ENCODE assay signal across 26 mouse cellular contexts in the genomic region with DNA sequence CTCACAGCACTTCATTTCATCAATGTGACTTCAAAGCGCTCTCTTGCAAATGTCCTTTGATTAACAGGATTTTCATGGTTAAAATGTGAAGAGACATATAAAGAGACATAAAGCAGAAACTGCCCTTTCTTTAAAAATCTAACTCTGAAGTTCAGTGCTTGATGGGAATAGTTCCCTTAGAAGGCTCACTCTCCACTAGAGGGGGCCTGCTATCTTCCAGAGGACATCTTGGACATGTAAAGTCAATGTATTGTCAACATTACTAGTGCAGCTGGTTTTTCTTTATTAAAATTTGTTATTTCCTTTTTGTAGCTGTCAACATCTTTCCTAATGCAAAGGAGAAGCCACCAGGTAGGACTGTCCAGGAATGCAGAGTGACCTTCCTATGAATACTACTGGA. TPM values are rescaled to one million over a fixed set of nuclear protein-coding genes. Genes with fewer than 3 reads are reported as not detected.
A peak's percentile ranks its signal among the peaks of the same experiment; 100 is the strongest.
DNase-seq lines count a peak whose midpoint lies in the region; ATAC-seq and TF ChIP-seq lines count a peak whose summit lies in the region.
"Had no signal": no experiment of that assay in that cellular context is flagged by ENCODE, and none has a peak within 500 bp of the region (broad histone marks: within the 10 kb centered on the region; RNA-seq: fewer than 3 reads in every experiment).

No protein-coding gene starts in this region.

- no peaks in the 10 kb centered on the region for H3K36me3 ChIP-seq in kidney, postnatal 0 days (ENCODE audit: insufficient read depth, low read length)
- H3K36me3 ChIP-seq: embryonic facial prominence, embryonic 12.5 days; midbrain, embryonic 15.5 days had no signal

- H3K27ac ChIP-seq in kidney, postnatal 0 days: no peak overlapping the region
- H3K27ac ChIP-seq: embryonic facial prominence, embryonic 12.5 days; hindbrain, embryonic 14.5 days; midbrain, embryonic 15.5 days had no signal

- 96% methylated on average over 1 of the region's 1 CpGs for WGBS in kidney, postnatal 0 days

- H3K9me3 ChIP-seq in kidney, postnatal 0 days (replicated peaks; ENCODE audit: low read length): no peaks in the 10 kb centered on the region
- H3K9me3 ChIP-seq: embryonic facial prominence, embryonic 12.5 days; G1E; midbrain, embryonic 15.5 days had no signal

- peak; percentile 60 for TF ChIP-seq CTCF in kidney, postnatal 0 days (IDR thresholded peaks at IDR 0.05; ENCODE audit: low read depth)

- no peaks in the 10 kb centered on the region for H3K27me3 ChIP-seq in kidney, postnatal 0 days (ENCODE audit: insufficient read depth, low read length)
- H3K27me3 ChIP-seq: embryonic facial prominence, embryonic 12.5 days; midbrain, embryonic 15.5 days had no signal

- no peak for ATAC-seq in kidney, postnatal 0 days (replicated peaks; ENCODE audit: low FRiP score, low read depth)
- no peak for ATAC-seq in megakaryocyte progenitor cell, adult 5-6 weeks (replicated peaks; ENCODE audit: poor library complexity)
- ATAC-seq: forebrain, embryonic 16.5 days; midbrain, embryonic 15.5 days had no signal

- no peak overlapping the region for H3K4me2 ChIP-seq in kidney, postnatal 0 days (ENCODE audit: low read length)
- H3K4me2 ChIP-seq: embryonic facial prominence, embryonic 12.5 days; hindbrain, embryonic 14.5 days; midbrain, embryonic 15.5 days had no signal

- H3K9ac ChIP-seq in kidney, postnatal 0 days (ENCODE audit: low read depth, low read length): no peak overlapping the region
- H3K9ac ChIP-seq: embryonic facial prominence, embryonic 12.5 days; hindbrain, embryonic 14.5 days; midbrain, embryonic 15.5 days had no signal

- H3K4me3 ChIP-seq in kidney, postnatal 0 days (replicated peaks; ENCODE audit: low read depth, low read length): no peak overlapping the region
- H3K4me3 ChIP-seq: embryonic facial prominence, embryonic 12.5 days; midbrain, embryonic 15.5 days had no signal

- no peaks in the 10 kb centered on the region for H3K4me1 ChIP-seq in kidney, postnatal 0 days (replicated peaks; ENCODE audit: insufficient read depth, low read length)
- H3K4me1 ChIP-seq: embryonic facial prominence, embryonic 12.5 days; midbrain, embryonic 15.5 days had no signal

- DNase-seq in adrenal gland, postnatal 14 days: peak; percentile 8
- no peak for DNase-seq in adrenal gland, adult 8-10 months
- DNase-seq in kidney, postnatal 0 days (ENCODE audit: low spot score): peak; percentile 44
- no peak for DNase-seq in kidney, adult 11 months
- DNase-seq in 3T3-L1 (ENCODE audit: low read depth, low spot score) (peak; percentile 73), NIH3T3 (ENCODE audit: low read depth) (peak; percentile 75)
- DNase-seq in thymus, postnatal 14 days: no peak
- DNase-seq: adrenal gland, postnatal 25 days; cerebellum, adult 8-10 months; gastrocnemius, postnatal 10 days; heart, postnatal 10 days; kidney, adult 2 months; liver; thymus, postnatal 25 days had no signal

RNA-seq across cellular contexts. Expression of a gene that starts 38.3 kb away (rescaled TPM):
- not detected in 2 replicates for total RNA-seq in adrenal gland, postnatal 14 days (2021)
- under 1 TPM in 2 of 4 experiments, not detected in 2; 0.12 to 0.18 TPM for total RNA-seq in adrenal gland, adult 8-10 months (2022)
- polyA plus RNA-seq in kidney, postnatal 0 days (2015; fragmentation: Nextera tagmentation; extraction: Ambion mirVana): not detected in 2 replicates
- total RNA-seq in megakaryocyte progenitor cell, adult 5-6 weeks (2015): not detected in 2 replicates
- total RNA-seq in megakaryocyte progenitor cell, adult 5-6 weeks (2017): not detected in 2 replicates
- total RNA-seq: adrenal gland, postnatal 25 days; common myeloid progenitor, adult 5-6 weeks; G1E; gastrocnemius, postnatal 10 days; heart, adult 8-10 months; heart, postnatal 10 days; layer of hippocampus, postnatal 25 days; megakaryocyte, adult 5-6 weeks had no signal
- polyA plus RNA-seq: embryonic facial prominence, embryonic 12.5 days; forebrain, embryonic 16.5 days; hindbrain, embryonic 14.5 days; midbrain, embryonic 15.5 days; neural tube, embryonic 11.5 days; spleen, adult 2 months had no signal

Comparison
In these comparisons a context has a peak if more than half of its experiments do, and no peak if none do; other contexts are left out.
1. DNase-seq: peak in adrenal gland, postnatal 14 days (single experiment), kidney, postnatal 0 days (single experiment), 3T3-L1 (single experiment) and NIH3T3 (single experiment); none in adrenal gland, adult 8-10 months (single experiment), kidney, adult 11 months (single experiment) and thymus, postnatal 14 days (single experiment).